Mouse (Mus musculus): ENCODE results near the gene Catsper4. TPM values are rescaled to one million over a fixed set of nuclear protein-coding genes. Genes with fewer than 3 reads are reported as not detected.

Gene Catsper4
- total and polyA plus RNA-seq, 2 experiments from 2014 or later: 0.16 TPM; not detected in 1

GRCm38 (mm10) chr4:134252131-134252910, 25.1 kb upstream of the Catsper4 start:
- DNase-seq (ENCODE audit: low spot score) (no peak), ATAC-seq (ENCODE audit: low FRiP score) (0 out of 2 replicates have a peak, but pooled peaks have one; percentile 1)
- 8% methylated on average over 22 of the region's 22 CpGs for WGBS

GRCm38 (mm10) chr4:134251241-134252130, 24.3 kb upstream of the Catsper4 start:
- Histone ChIP-seq H3K4me2 (ENCODE audit: low read depth, low read length, poor library complexity, severe bottlenecking) (peak overlapping the region; percentile 77), H3K4me1 (ENCODE audit: insufficient read depth, low read length) (0 out of 2 replicates have a peak, but pooled peaks cover 7% of the 10 kb centered on the region), H3K27me3 (ENCODE audit: insufficient read depth, low read length) (peaks cover 41% of the 10 kb centered on the region), H3K9ac (replicated peaks; ENCODE audit: low read length, poor library complexity, severe bottlenecking) (peak overlapping the region; percentile 66), H3K4me3 (ENCODE audit: low read depth, low read length) (peak overlapping the region; percentile 55), H3K9me3 (ENCODE audit: low read length) (no peaks in the 10 kb centered on the region), H3K36me3 (ENCODE audit: insufficient read depth, low read length) (no peaks in the 10 kb centered on the region), H3K27ac (ENCODE audit: low read depth, low read length) (peak overlapping the region; percentile 78)
- no peak for TF ChIP-seq CTCF (IDR thresholded peaks at IDR 0.05)
- under 1% methylated on average over 86 of the region's 91 CpGs for WGBS
- DNase-seq (ENCODE audit: low spot score) (peak; percentile 79), ATAC-seq (ENCODE audit: low FRiP score) (peak; percentile 63)

More at GRCm38 (mm10) chr4:134252131-134252910, 25.1 kb upstream of the Catsper4 start:
- H3K4me2 ChIP-seq (ENCODE audit: low read depth, low read length, poor library complexity, severe bottlenecking): peak overlapping the region; percentile 77
- no peaks in the 10 kb centered on the region for H3K9me3 ChIP-seq (ENCODE audit: low read length)
- H3K9ac ChIP-seq (replicated peaks; ENCODE audit: low read length, poor library complexity, severe bottlenecking): peak overlapping the region; percentile 66
- H3K36me3 ChIP-seq (ENCODE audit: insufficient read depth, low read length): no peaks in the 10 kb centered on the region
- H3K4me3 ChIP-seq (ENCODE audit: low read depth, low read length): peak overlapping the region; percentile 55
- peak overlapping the region; percentile 78 for H3K27ac ChIP-seq (ENCODE audit: low read depth, low read length)
- no peak for TF ChIP-seq CTCF (IDR thresholded peaks at IDR 0.05)
- peaks cover 41% of the 10 kb centered on the region for H3K27me3 ChIP-seq (ENCODE audit: insufficient read depth, low read length)
- 0 out of 2 replicates have a peak, but pooled peaks cover 7% of the 10 kb centered on the region for H3K4me1 ChIP-seq (ENCODE audit: insufficient read depth, low read length)

GRCm38 (mm10) chr4:134250930-134251240, 23.7 kb upstream of the Catsper4 start:
- H3K9ac ChIP-seq (replicated peaks; ENCODE audit: low read length, poor library complexity, severe bottlenecking): peak overlapping the region; percentile 66; the same call in 1 of the 2 replicates
- H3K4me2 ChIP-seq (ENCODE audit: low read depth, low read length, poor library complexity, severe bottlenecking): peak overlapping the region; percentile 77
- WGBS: 5% methylated on average over 10 of the region's 10 CpGs
- peaks cover 41% of the 10 kb centered on the region for H3K27me3 ChIP-seq (ENCODE audit: insufficient read depth, low read length)
- H3K4me1 ChIP-seq (ENCODE audit: insufficient read depth, low read length): 0 out of 2 replicates have a peak, but pooled peaks cover 7% of the 10 kb centered on the region
- H3K27ac ChIP-seq (ENCODE audit: low read depth, low read length): peak overlapping the region; percentile 78
- no peak for ATAC-seq (ENCODE audit: low FRiP score)
- TF ChIP-seq CTCF (IDR thresholded peaks at IDR 0.05): no peak
- no peaks in the 10 kb centered on the region for H3K36me3 ChIP-seq (ENCODE audit: insufficient read depth, low read length)
- H3K9me3 ChIP-seq (ENCODE audit: low read length): no peaks in the 10 kb centered on the region
- DNase-seq (ENCODE audit: low spot score): no peak
- peak overlapping the region; percentile 55 for H3K4me3 ChIP-seq (ENCODE audit: low read depth, low read length)

- WGBS: 6% methylated on average over 27 of the region's 27 CpGs
- H3K9me3 ChIP-seq (ENCODE audit: low read length): no peaks in the 10 kb centered on the region
- ATAC-seq (ENCODE audit: low FRiP score): no peak
- DNase-seq (ENCODE audit: low spot score): no peak
- peaks cover 38% of the 10 kb centered on the region for H3K27me3 ChIP-seq (ENCODE audit: insufficient read depth, low read length)
- H3K9ac ChIP-seq (replicated peaks; ENCODE audit: low read length, poor library complexity, severe bottlenecking): peak overlapping the region; percentile 66; the same call in 1 of the 2 replicates
- peak overlapping the region; percentile 55 for H3K4me3 ChIP-seq (ENCODE audit: low read depth, low read length)
- H3K36me3 ChIP-seq (ENCODE audit: insufficient read depth, low read length): no peaks in the 10 kb centered on the region
- peak overlapping the region; percentile 77 for H3K4me2 ChIP-seq (ENCODE audit: low read depth, low read length, poor library complexity, severe bottlenecking)
- 0 out of 2 replicates have a peak, but pooled peaks cover 7% of the 10 kb centered on the region for H3K4me1 ChIP-seq (ENCODE audit: insufficient read depth, low read length)
- H3K27ac ChIP-seq (ENCODE audit: low read depth, low read length): no peak overlapping the region
- TF ChIP-seq CTCF (IDR thresholded peaks at IDR 0.05): no peak
Observed at GRCm38 (mm10) chr4:134250116-134250929, 23.1 kb upstream of the Catsper4 start.

- peaks cover 33% of the 10 kb centered on the region for H3K27me3 ChIP-seq (ENCODE audit: insufficient read depth, low read length)
- 2% methylated on average over 30 of the region's 30 CpGs for WGBS
- ATAC-seq (ENCODE audit: low FRiP score): no peak
Observed at GRCm38 (mm10) chr4:134249651-134250050, 22.5 kb upstream of the Catsper4 start.

More at GRCm38 (mm10) chr4:134249651-134250050, 22.5 kb upstream of the Catsper4 start:
- peak; percentile 65 for DNase-seq (ENCODE audit: low spot score)
- Histone ChIP-seq H3K4me1 (ENCODE audit: insufficient read depth, low read length) (peaks cover 8% of the 10 kb centered on the region; the same call in 1 of the 2 replicates), H3K27ac (ENCODE audit: low read depth, low read length) (no peak overlapping the region), H3K4me2 (ENCODE audit: low read depth, low read length, poor library complexity, severe bottlenecking) (peak overlapping the region; percentile 77), H3K9me3 (ENCODE audit: low read length) (no peaks in the 10 kb centered on the region), H3K36me3 (ENCODE audit: insufficient read depth, low read length) (no peaks in the 10 kb centered on the region), H3K9ac (replicated peaks; ENCODE audit: low read length, poor library complexity, severe bottlenecking) (peak overlapping the region; percentile 40), H3K4me3 (ENCODE audit: low read depth, low read length) (peak overlapping the region; percentile 55)
- peak; percentile 96 for TF ChIP-seq CTCF (IDR thresholded peaks at IDR 0.05)
